Mouse (Mus musculus): ENCODE measurements around the gene Ufc1.

- TF ChIP-seq HCFC1 (IDR thresholded peaks at IDR 0.05; ENCODE audit: borderline replicate concordance, insufficient read depth, low read length), result no peak
- no peak for TF ChIP-seq ZNF384 (IDR thresholded peaks at IDR 0.05; ENCODE audit: low read depth, low read length)
These were observed 1.5 kb downstream of the Ufc1 start for GRCm38 (mm10) chr1:171293351-171293750.

All from ES-E14 (cell line).